Mouse (Mus musculus) hindlimb bud, embryonic 11.5 days (tissue): ENCODE data around the gene Eml3.
"Not testable (repeated sequence)": the region's sequence is repeated elsewhere in the genome, so short reads cannot be mapped to it uniquely, and the experiment has no call there.

ENCODE experiments used
- DNase-seq: peaks from one replicate; pipeline ENCODE4 v3.0.0-alpha.2; 2012; ENCODE audit warnings: low read depth, low spot score; ENCODE audit errors: extremely low spot score

The Eml3 gene

GRCm38 (mm10) chr19:8950190-8950589 is 20.8 kb downstream of the Eml3 start:
- no peak for DNase-seq

GRCm38 (mm10) chr19:8952241-8952640 is 22.9 kb downstream of the Eml3 start:
- no peak for DNase-seq

- peak; percentile 97 for DNase-seq
These were observed 24.0 kb downstream of the Eml3 start, which contains the start of gene Tut1 for GRCm38 (mm10) chr19:8953135-8954039. Tut1 (plus strand) TSS chr19:8953847.

GRCm38 (mm10) chr19:8954171-8954570 is 24.8 kb downstream of the Eml3 start:
- DNase-seq = no peak

- DNase-seq = no peak
These were observed 32.9 kb downstream of the Eml3 start for GRCm38 (mm10) chr19:8962256-8962655.

GRCm38 (mm10) chr19:8965075-8965474 is 35.7 kb downstream of the Eml3 start:
- no peak for DNase-seq

- DNase-seq = no peak
These were observed 36.4 kb downstream of the Eml3 start for GRCm38 (mm10) chr19:8965771-8966170.

- no peak for DNase-seq
These were observed 36.8 kb downstream of the Eml3 start for GRCm38 (mm10) chr19:8966198-8966589.

- peak; percentile 91 for DNase-seq
These were observed 37.4 kb downstream of the Eml3 start, which contains the start of gene Eef1g for GRCm38 (mm10) chr19:8966590-8967372. Eef1g (plus strand) TSS chr19:8967041.

- DNase-seq = no peak
These were observed 38.0 kb downstream of the Eml3 start for GRCm38 (mm10) chr19:8967373-8967743.

GRCm38 (mm10) chr19:8967893-8968292 is 38.5 kb downstream of the Eml3 start:
- no peak for DNase-seq

- DNase-seq = not testable (repeated sequence)
These were observed 43.1 kb downstream of the Eml3 start for GRCm38 (mm10) chr19:8972491-8972890.

GRCm38 (mm10) chr19:8974638-8975037 is 45.3 kb downstream of the Eml3 start:
- DNase-seq = no peak

- DNase-seq = no peak
These were observed 46.1 kb downstream of the Eml3 start for GRCm38 (mm10) chr19:8975491-8975890.

GRCm38 (mm10) chr19:8976535-8976934 is 47.2 kb downstream of the Eml3 start:
- no peak for DNase-seq

- DNase-seq = no peak
These were observed 51.4 kb downstream of the Eml3 start for GRCm38 (mm10) chr19:8980771-8981170.

GRCm38 (mm10) chr19:8981450-8982168 is 52.3 kb downstream of the Eml3 start:
- no peak for DNase-seq

- DNase-seq = no peak
These were observed 53.2 kb downstream of the Eml3 start for GRCm38 (mm10) chr19:8982303-8983149.

GRCm38 (mm10) chr19:8983150-8983650 is 53.8 kb downstream of the Eml3 start:
- DNase-seq = no peak

- no peak for DNase-seq
These were observed 55.0 kb downstream of the Eml3 start for GRCm38 (mm10) chr19:8984255-8984868.
